Mouse (Mus musculus): ENCODE data around the gene Gtpbp3.

DNA sequence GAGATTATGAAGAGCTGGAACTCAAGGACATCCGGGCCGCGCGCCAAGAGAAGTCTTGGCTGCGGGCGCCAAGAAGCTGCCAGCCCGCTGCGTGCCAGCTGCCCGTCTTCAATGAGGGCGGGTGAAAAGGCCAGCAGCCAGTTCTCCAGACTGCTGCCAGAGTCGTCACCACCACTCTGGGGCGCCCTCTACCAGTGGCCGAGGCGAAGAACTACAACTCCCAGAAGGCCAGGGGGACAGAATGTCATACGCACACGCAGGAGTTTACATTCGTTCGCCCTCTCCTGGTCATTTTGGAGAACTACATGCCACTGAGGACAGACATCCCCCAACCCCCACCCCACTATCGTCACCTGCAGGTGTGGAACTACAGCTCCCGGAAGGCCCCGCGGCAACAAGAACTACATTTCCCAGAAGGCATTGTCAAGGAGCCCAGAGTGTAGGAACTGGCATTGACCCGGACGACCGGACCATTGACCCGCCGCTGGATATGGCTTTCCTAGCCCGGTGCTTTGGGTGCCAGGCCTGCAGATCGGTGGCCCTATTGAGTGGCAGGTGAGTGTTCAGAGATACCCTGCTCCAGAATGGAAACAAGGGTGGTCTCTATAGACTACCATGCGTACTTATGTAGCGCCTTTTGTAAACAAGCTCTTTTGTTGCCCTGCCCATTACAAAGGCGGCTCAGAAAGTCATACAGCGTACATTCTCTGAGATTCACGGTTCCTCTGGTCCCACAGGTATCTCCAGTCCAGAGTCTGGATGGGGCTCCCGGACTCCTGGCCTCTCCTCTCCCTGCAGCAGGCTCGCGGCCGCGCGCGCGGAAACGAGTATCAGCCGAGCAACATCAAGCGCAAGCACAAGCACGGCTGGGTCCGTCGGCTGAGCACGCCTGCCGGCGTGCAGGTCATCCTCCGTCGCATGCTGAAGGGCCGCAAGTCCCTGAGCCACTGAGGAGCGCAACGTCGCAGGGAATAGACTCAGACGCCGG is 23.1 kb upstream of the Gtpbp3 start, which contains the start of gene Mrpl34:
- TF ChIP-seq CTCF (IDR thresholded peaks at IDR 0.05; ENCODE audit: control insufficient read depth, insufficient read depth, insufficient replicate concordance, low read depth, low read length): peak; percentile 89
- peak; percentile 42 for TF ChIP-seq POLR2A (IDR thresholded peaks at IDR 0.05; ENCODE audit: control insufficient read depth, low read depth, low read length)

All from testis, adult 2 months (tissue).